Mouse (Mus musculus): ENCODE measurements around the gene Aadacl4. TPM values are rescaled to one million over a fixed set of nuclear protein-coding genes. Genes with fewer than 3 reads are reported as not detected.

Gene Aadacl4
- polyA plus RNA-seq (2015; fragmentation: Nextera tagmentation; extraction: Ambion mirVana), result not detected in 2 replicates

GRCm38 (mm10) chr4:144613407-144613806 lies at the start of gene Aadacl4:
TSS of gene Aadacl4 (plus strand) at chr4:144613707.

GRCm38 (mm10) chr4:144565034-144565433 lies 48.5 kb upstream of the Aadacl4 start, which contains the start of gene Gm13124:
TSS of gene Gm13124 (minus strand) at chr4:144565134.

Other genes starting within 250 kb of the Aadacl4 start
- gene Pramef20, start 235.8 kb upstream of the Aadacl4 start, polyA plus RNA-seq (2015; fragmentation: Nextera tagmentation; extraction: Ambion mirVana), result not detected in 2 replicates
- 0.06 TPM in 1 of 2 replicates, not detected in the other for gene Pramef12, start 205.2 kb upstream of the Aadacl4 start, polyA plus RNA-seq (2015; fragmentation: Nextera tagmentation; extraction: Ambion mirVana)
- gene 1700012P22Rik, start 174.9 kb upstream of the Aadacl4 start, polyA plus RNA-seq (2015; fragmentation: Nextera tagmentation; extraction: Ambion mirVana), result not detected in 2 replicates
- not detected in 2 replicates for gene Gm9944, start 160.4 kb upstream of the Aadacl4 start, polyA plus RNA-seq (2015; fragmentation: Nextera tagmentation; extraction: Ambion mirVana)
- not detected in 2 replicates for gene Aadacl3, start 150.0 kb upstream of the Aadacl4 start, polyA plus RNA-seq (2015; fragmentation: Nextera tagmentation; extraction: Ambion mirVana)
- not detected in 2 replicates for gene 9430007A20Rik, start 93.9 kb upstream of the Aadacl4 start, polyA plus RNA-seq (2015; fragmentation: Nextera tagmentation; extraction: Ambion mirVana)
- not detected in 2 replicates for gene Gm13124, start 48.6 kb upstream of the Aadacl4 start, polyA plus RNA-seq (2015; fragmentation: Nextera tagmentation; extraction: Ambion mirVana)
- not detected in 2 replicates for gene Gm436, start 72.7 kb downstream of the Aadacl4 start, polyA plus RNA-seq (2015; fragmentation: Nextera tagmentation; extraction: Ambion mirVana)
- gene Gm13178, start 107.7 kb downstream of the Aadacl4 start, polyA plus RNA-seq (2015; fragmentation: Nextera tagmentation; extraction: Ambion mirVana), result 0.11 TPM in 1 of 2 replicates, not detected in the other
- gene Gm438, start 172.9 kb downstream of the Aadacl4 start, polyA plus RNA-seq (2015; fragmentation: Nextera tagmentation; extraction: Ambion mirVana), result not detected in 2 replicates

Data from skeletal muscle tissue, postnatal 0 days (tissue).